Mouse (Mus musculus) spleen, embryonic (tissue): Measurements from ENCODE around the gene Gm20671.
"Not testable (repeated sequence)": the region's sequence is repeated elsewhere in the genome, so short reads cannot be mapped to it uniquely, and the experiment has no call there.

ENCODE experiments used
- CTCF ChIA-PET: fragments of 350-600 bp; sonication (Branson Sonifier 250); formaldehyde crosslinking; loops from one replicate; lab custom pipeline; 2022; lab: Charles Lee

Gene Gm20671

DNA sequence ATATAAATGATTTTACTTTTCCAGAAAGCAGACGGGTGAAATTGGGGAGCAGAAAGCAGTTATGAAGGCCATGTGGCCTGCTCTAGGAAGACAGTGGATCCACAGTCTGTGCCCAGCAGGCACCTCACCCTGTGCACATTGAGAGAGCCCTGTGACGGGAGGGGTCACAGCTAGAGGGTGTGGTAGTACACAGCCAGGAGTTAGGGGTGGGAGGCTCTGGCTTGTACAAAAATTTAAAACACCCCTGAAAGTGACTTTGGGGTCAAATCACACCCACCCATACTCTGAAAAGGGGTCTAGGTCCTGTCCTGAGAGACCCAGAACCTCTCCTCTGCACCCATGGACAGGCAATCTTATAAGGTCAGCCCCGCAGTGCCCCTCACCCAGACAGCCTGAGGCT, 90.1 kb downstream of the Gm20671 start:
- CTCF ChIA-PET, result not testable (repeated sequence)

DNA sequence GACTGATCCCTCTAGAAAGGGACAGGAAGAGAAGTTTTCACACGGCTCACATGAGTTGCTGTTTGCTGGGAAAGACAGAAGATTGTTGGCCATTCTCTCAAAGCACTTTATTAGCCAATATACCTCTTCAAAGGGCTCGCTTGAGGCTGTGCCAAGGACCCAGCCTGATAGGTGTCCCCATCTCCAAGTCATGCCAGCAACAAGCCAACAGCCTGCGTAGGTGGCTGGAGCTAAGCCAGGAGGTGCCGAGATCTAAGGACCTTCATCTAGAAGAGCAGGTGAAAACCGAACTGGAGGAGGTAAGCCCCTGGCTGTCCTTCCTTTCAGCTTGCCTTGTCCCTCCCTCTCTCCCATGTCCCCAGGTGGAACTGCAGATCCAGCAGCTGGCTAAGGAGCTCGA, 91.1 kb downstream of the Gm20671 start:
- CTCF ChIA-PET, result no interaction called here

DNA sequence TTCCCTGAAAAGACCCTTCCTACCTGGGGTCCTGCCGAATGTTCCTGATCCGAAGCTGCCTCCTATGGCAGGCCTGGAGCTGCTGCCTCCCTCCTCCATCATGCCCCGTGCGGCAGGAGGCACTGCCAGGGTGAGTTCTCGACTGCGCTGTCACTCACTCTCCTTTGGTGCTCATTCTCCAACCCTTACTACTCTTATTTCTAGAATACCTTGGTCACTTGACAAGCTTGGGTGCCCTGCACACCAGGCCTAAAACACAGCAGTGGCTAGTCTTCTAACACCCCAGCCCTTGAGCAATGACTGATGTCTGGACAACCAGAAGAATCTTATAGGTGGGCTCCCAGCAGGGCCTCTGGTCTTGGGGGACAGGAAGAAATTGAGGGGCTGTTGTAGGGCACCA, 93.0 kb downstream of the Gm20671 start:
- CTCF ChIA-PET, result not testable (repeated sequence)

DNA sequence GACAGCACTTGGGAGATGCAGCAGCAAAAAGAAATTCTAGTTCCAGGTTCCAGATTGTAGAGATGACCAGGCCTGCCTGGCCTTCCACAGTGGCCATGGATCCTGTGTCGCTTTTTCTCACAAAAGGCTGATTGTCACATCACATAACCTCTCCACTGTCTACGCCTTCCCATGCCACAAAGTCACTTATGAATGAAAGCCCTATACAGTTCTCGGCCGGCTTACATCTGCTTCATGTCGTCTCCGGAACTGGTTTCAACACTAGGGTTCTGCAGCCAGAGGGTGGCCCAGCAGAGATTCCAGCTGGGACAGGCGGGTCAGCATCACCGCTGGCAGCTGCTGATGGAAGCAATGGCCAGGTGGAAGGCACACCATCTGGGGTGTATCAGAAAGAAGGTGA, 98.1 kb downstream of the Gm20671 start:
- CTCF ChIA-PET, result no interaction called here

DNA sequence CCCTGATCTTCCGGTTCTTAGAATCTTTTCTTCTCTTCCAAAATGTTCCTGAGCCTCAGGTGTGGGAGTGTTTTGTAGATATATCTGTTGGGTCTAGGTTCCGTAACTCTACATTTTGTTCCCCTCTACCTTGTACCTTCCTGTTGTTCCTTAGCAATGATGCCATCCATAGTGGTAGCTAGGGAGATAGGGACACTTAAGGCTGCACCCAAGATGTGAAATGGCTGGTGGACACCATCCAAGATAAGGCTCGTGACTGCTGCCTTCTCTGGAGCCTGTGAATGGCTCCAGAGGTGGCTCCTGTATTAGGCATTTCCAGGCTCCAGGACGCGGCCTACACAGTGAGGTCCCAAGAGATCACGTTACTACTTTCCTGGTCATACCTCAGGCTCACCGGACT, 98.6 kb downstream of the Gm20671 start:
- CTCF ChIA-PET, result no interaction called here

DNA sequence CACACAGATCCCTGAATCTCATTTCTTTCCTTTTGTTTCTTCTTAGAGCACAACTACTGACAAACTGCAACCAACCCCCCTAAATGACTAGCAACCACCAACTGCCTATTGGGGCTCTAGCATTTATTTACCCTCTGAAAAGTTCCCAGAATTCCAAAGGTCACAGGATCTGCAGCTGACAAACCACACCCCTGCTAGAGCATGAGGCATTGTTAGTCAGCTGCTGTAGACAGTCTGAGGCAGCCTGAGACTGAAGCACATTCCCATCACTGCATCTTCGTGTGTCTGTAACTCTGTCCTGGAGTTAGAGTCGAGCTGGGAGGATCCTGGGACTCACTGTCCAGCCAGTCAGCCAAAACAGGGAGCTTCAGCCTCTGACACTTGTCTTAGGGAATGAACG, 101.5 kb downstream of the Gm20671 start:
- CTCF ChIA-PET, result not testable (repeated sequence)

DNA sequence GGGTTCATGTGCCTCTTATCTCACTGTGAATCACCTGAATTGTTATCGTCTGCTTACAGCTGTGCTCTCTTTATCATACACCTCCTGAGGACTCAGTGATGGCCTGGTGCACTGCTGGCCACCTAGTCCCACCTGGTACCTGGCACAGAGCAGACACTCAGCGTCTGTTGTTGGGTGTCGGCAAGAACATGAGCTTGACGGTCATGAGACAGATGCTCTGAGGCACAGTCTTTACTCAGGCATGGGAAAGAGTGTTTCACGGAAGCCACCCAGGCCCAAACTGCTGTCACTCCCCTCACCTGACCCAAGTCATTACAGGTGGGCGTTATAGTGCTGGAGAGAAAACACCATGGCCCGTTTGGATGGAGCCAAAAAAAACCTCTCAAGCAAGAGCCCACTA, 102.9 kb downstream of the Gm20671 start:
- CTCF ChIA-PET, result no interaction called here

DNA sequence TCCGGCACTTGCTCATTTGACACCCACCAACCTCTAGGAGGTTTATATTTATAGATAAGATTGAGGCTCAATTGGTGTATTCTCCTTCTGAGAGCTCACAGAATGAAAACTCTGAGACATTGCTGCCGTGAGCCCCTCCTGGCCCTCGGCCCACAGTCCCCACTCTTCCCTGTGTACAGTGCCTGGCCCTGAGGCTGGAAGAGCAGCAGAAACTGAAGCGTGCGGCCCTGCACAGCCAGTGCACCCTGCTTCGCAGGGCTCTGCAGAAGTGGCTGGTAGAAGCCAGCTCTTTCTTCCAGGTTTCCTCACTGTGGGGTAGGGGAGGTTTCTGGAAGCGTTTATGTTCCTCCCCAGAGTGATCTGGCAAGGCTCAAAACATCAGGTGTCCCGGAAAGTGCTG, 104.2 kb downstream of the Gm20671 start:
- CTCF ChIA-PET, result not testable (repeated sequence)

DNA sequence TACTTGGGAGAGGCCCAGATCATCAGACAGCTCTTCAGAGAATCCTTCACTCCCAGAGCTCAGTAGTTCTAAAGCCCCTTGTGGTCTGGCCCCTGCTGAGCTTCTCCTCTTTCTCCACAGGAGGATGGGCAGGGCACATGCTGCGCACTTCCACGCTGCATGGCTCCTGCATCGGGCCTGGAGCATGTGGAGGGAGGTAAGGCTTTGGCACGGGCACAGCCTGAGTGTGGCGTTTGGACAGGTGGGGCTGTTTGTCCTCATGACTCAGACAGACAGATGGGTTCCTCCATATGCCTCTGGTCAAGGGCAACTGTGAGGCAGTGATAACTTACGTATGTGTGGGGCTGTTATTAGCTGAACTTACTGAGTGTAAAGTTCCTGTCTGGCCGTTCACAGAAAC, 104.6 kb downstream of the Gm20671 start:
- CTCF ChIA-PET, result no interaction called here

DNA sequence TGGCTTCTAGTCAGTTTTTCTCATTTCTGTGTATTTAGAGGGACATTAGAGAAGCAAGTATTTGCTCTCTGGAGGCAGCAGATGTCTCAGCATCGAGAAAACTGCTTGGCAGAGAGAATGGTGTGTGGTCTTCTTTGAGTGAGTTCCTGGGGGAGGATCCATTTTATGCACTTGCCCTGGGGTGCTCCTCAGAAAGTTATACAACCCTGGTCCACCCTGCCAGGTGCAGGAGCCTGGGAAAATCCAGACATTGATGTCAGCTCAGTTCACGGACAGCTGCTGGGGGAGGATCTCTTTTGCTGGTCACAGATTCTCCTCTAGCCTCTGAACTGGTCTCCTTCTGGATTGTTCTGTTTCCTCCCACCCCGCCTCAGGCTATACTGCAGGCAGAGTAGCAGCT, 105.6 kb downstream of the Gm20671 start:
- CTCF ChIA-PET, result no interaction called here

DNA sequence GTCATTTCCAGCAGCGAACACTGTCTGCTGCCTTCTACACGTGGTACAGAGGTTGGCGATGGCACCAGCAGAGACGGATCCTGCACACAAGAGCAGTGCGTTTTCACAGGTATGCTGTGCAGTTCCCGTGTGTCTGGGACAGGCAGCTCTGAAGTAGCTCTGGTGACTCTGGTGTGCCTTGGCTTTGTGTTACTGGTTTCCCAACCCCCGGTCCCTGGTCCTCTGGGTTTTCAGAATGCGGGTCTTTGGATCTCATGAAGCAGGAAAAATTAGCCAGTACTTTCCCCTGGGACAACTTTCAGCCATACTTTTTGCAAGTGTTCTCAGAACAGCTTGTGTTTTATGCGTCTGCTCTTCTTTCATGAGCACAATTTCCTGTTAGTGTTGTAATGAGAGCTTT, 106.5 kb downstream of the Gm20671 start:
- CTCF ChIA-PET, result no interaction called here

DNA sequence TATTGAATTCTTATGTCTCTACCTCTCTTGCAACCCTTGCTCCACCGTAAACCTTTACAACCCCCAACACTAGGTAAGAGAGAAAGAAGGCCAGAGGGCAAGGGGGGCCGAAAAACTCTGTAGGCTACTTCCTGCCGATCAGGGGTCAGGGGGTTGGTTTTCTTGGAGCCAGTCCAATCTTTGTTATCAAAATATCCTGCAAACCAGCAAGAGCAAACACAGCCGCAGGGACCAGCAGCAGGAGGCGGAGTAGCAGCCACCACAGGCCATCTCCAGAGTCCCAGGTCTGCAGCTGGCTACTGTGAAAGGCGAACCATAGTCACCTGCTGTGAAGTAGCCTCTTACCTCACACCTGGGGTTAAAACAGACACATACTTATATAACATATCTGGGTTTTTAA, 108.0 kb downstream of the Gm20671 start:
- CTCF ChIA-PET, result no interaction called here

DNA sequence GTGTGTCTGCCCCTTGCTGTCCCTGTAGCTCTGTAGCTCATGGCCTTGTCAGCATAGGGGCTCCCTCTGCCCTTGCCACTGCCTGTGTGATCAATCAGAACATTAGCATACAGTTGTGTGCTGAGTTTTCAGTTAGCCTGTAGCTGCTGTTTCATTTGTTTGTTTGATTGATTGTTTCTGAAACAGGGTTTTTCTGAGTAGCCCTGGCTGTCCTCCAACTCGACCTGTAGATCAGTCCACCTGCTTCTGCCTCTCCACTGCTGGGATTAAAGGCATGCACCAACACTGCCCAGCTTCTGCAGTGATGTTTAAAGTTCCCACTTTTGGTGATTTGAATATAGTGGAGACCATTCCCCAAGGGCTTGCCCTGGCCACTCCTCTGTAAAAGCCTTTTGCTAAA, 109.2 kb downstream of the Gm20671 start:
- CTCF ChIA-PET, result no interaction called here

DNA sequence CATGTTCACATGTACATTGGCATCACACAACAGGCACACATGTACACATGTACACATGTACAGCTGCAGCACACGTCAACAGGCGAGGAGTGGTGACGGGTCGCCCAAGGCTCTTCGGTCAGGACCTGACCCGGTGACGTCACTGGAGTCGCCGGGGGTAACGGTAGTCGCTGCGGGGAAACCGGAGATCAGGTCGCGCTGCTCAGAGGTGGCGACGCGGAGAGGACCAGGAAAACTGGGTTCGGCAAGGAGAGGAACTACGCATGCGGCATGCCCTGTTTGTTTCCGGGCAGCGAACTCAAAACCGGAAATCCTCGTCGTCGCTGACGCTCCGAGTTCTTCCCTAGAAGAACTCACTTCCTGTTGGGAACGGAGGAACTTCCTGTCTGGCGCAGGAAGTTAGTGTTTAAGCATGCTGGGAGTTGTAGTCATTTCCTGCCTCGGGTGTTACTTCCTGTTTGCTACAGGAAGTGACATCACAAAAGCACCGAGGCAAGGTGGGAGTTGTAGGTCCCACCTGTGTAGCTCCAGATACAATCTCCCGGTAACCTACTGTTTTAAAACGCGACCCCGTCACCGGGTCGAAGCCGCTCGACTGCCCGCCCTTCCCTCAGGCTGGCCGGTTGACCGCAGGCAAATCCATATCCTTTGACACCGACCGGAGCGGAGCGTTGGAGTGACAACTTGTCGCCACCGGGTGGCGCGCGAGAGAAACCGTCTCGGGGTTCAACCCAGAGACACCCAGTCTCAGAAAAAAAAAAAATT, 113.0 kb downstream of the Gm20671 start:
- CTCF ChIA-PET, result no interaction called here

DNA sequence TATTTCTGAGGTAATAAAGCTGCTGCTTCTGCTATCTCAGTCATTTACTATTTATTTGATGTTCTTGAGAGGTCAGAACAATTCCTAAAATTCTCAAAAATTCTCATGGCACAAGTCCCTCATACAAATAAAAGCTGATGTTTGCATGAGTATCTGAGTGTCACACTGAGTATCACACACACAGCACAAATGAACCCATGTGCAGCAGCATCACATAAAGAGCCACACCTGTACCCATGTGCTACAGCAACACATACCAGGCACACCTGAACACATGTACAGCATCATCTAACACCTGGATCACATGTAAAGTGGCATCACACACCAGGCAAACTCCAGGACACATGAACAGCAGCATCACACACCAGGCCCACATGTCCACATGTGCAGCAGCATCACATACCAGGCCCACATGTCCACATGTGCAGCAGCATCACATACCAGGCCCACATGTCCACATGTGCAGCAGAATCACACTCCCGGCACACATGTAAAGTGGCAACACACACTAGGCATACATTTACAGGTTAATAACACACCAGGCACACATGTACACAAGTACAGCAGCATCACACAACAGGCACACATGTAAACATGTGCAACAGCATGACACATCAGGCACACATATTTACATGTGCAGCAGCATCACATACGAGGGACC, 113.7 kb downstream of the Gm20671 start:
- CTCF ChIA-PET, result interaction anchor here (0.6 kb wide), 1 partner anchor 410 kb away, joined by 4 read pairs; no protein-coding TSS in a partner anchor

DNA sequence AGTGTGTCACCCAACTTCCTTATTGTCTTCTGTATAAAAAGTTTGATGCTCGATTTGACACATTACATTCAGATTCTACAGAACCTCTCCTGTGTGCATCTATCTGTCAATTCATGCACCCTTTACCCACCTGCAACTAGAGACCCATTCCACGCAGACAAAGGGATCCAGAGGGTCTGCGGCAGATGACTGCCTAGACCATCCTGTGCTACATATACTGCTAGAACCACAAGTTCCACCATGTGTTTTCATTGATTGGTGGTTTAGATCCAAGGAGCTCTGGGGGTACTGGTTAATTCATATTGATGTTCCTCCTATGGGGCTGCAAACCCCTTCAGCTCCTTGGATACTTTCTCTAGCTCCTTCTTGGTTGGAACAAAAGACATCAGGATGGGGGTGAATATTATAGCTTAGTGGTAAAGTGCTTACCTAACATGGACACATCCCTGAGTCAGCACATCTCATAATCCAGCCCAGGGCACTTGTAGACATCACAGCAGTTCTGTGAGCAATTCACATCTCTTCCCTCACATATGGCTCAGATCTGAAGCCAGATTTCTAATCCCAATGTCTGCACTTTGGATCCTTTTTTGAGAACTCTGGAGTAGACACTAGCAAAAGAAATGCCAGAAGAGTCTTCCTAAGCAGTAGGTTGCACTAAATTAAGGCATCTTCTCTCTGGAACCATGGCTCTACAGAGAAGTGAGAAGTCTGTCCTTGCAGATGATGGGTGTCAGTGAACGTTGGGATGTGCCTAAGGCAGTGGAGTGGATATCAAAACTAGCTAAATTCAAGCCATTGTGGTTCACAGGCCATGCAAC, 114.5 kb downstream of the Gm20671 start:
- CTCF ChIA-PET, result interaction anchor here (0.5 to 0.6 kb wide), 2 partner anchors 99 to 410 kb away, joined by 4 to 13 read pairs; no protein-coding TSS in a partner anchor

DNA sequence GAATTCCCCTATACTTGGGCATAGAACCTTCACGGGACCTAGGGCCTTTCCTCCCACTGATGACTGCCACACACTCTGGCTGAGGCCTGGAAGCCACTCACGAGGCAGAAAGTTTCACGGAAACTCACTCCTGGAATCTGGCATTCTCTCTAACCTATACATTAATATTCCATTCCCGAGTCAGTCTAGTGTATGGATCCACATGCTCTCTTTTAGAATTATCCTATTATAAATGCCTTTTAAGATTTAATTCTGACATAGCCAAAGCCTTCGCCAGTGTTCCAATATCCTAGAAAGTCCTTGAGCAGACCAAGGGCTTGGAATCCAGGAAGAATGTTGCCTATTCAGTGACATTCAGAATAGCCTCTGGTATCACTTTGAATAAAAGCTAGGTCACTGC, 115.4 kb downstream of the Gm20671 start:
- CTCF ChIA-PET, result no interaction called here

DNA sequence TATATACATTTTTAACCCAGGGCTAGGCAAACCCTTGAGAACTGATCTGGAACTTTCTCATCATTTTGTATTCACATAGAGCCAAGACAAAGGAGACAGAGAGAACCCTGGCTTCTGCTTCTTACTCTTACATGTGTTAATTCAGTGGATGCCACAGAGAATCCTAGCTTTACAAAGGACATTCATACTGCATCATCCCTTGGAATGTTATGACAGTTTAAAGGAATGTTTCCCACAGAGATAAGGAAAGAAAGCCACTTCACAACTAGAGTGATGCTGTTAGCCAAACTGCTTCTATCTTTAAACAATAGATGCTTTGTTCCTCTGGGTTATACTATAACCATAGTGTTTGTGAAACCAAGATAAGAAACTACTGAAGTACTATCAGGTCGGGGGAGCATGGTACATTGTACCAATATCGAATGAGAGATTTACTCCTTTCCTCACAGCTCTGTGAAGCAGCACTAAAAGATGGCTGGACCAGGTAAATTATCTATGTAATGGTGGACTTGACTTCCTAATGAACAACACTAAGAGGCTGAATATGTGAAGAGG, 120.6 kb downstream of the Gm20671 start:
- CTCF ChIA-PET, result no interaction called here

DNA sequence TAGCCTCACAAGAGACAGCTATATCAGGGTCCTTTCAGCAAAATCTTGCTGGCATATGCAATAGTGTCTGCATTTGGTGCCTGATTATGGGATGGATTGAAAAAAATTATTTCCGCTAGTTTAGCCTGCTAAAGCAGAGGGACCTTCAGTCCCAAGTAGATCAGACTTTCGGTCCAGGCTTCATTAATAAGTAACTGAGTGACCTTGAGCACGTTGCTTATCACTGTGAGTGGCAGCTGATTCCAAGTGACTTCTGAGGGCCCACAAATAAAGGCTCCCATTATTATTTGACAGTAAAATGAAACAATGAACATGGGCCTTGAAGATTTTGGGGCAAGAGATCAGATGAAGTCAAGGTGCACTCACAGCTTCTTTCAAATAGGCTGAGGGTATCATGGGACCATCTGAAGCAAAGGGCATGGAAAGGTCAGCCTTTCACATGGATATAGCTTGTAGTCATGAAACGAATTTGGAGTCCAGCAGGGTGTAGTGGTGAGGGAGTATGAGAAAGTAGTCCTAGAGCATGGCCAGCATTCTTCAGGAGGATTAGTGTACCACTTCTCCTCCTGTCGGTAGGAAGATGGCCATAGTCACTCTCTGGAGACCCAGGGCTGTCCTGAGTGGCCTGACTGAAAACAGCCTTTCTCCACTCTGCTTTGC, 129.6 kb downstream of the Gm20671 start:
- CTCF ChIA-PET, result interaction anchor here (0.7 kb wide), 1 partner anchor 1314 kb away, joined by 5 read pairs; no protein-coding TSS in a partner anchor

DNA sequence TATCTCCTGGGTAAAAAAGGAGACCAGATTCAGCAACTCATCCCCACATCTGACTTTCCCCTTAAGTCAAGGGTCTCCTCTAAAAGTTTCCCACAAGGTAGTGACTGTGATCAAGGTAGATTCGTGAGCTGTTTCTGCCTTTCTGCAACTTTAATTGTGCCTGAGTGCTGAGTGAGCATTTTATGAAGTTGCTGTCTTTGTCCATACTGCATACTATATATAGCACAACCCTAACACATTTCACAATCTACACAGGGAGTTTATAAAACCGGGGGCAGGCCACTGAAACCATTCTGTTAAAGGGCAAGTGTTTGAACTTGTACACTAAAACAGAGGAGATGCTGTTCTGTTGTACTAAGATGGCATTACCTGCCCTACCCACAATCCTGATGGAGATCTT, 133.5 kb downstream of the Gm20671 start:
- CTCF ChIA-PET, result no interaction called here
